Mouse (Mus musculus): Measurements from ENCODE around the gene Atn1. TPM values are rescaled to one million over a fixed set of nuclear protein-coding genes. Genes with fewer than 3 reads are reported as not detected.
"Not testable (repeated sequence)": the region's sequence is repeated elsewhere in the genome, so short reads cannot be mapped to it uniquely, and the experiment has no call there.

Atn1 gene
- total RNA-seq (2021) = 100 to 1,000 TPM; 154 to 162 TPM

DNA sequence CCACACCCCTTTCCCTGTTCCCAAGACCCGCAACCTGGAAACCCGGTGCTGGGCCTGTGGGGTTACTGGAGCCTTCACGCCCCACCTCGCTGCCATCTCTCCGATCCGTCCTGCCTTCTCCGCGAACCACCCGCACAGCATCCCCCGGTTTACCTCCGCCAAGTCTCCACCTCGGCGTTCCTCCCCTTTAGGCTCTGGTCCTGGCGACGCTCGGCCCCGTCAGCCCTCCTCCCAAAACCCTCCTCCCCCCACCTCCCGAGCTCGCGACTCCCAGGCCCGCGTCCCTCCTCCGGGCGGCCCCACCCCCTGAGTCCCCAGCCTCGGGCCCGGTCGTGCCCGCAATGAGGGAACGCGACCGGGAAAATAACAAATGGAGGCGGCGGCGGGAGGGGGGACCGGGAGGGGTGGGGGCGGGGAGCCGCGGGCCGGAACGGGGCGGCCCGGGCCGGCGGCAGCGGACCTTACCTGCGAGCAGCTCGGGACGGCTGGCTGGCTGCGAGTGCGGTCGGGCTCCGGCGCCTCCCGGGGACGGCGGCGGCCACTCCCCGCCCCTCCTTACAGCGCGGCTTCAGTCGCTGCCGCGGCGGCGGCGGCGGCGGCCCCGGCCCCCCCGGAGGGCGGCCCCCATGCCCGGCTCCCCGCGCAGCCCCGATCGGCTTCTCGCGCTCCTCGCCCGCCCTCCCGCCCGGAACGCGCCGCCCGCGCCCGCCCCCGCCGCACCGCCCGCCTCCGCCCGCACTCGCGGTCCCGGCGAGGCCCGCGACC lies at the start of gene Atn1, which contains the start of gene Gm45234:
Atn1 (minus strand) TSS at position 694 of the 765 bp plus-strand sequence.
Gm45234 (minus strand) TSS at position 191 of the 765 bp plus-strand sequence.
- peak in 1 of 2 experiments; percentile 55 for DNase-seq (ENCODE audit: low spot score in 2 of 2)
- intact Hi-C loops (cut with DNase I) = loop anchor here (5.0 kb wide), 2 partner anchors 44 to 94 kb away; partner anchors contain the start of genes Emg1, Lpcat3 and Phb2

DNA sequence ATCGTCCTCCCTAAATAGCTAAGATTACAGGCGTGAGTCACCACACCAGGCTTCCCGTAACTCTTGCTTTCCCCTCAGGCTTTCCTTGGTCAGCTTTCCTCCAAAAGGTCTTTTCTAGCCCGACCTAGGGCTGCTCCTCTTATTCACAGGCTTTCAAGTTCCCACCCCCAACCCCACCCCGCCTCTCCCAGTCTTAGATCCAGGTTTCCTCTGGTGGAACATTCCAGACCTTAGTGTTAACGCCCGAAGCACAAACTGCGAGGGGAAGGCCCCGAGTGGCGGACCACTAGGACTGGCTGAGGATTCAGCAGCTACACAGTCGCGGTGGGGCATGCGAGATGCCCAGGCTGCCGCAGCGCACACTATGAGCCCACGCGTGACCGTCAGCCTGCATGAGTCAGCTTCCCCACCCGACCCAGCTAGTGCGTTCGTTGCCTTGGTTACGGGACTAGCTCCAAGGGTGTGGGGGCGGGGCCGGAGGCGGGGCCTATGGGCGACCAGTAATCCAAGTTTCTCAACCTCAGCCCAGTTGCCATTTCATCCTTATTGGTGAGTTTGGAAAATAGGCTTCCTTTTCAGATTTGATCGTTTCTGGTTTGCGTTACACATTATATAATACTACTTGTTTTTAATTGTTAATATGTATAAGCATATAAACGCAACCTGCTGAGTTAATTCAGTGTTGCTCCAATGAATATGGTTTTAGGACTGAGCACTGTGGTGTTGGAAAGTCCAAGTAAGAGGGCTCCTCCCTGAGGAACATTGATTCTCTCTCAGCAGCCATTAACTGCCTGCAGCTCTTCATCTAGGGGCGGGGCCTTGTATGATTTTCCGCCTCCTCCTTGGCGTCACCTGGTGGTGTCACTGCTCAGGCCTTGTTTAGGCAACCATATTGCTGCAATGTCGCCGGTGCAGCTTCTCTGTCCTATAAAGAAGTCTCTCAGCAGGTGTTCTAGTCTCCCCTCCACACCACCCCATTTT lies 49.3 kb upstream of the Atn1 start:
- intact Hi-C loops (cut with DNase I) = loop anchor here (2.0 kb wide), 2 partner anchors 37 to 65 kb away; partner anchors contain the start of genes Eno2 and Grcc10
- DNase-seq (ENCODE audit: low spot score in 2 of 2) = peak; percentile 94 to 98

DNA sequence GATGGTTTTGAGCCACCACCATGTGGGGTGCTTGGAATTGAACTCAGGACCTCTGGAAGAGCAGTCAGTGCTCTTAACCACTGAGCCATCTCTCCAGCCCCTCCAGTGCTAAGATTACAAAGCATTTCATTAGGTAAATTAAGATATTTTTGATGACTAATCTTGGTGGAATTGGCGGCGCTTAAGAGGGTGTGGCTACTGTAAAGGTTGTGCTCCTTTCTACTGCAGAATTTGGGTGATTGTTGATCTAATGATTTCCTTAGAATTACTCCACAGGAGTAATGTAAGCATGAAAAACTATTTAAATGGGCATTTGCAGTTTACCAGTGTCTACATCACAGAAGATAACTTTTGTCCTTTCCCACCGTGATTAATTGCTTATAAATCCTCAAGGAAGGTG lies 48.0 kb upstream of the Atn1 start:
- intact Hi-C loops (cut with DNase I) = loop anchor here (2.0 kb wide), 2 partner anchors 36 to 64 kb away; partner anchors contain the start of genes Eno2 and Grcc10
- no peak for DNase-seq (ENCODE audit: low spot score in 2 of 2)

DNA sequence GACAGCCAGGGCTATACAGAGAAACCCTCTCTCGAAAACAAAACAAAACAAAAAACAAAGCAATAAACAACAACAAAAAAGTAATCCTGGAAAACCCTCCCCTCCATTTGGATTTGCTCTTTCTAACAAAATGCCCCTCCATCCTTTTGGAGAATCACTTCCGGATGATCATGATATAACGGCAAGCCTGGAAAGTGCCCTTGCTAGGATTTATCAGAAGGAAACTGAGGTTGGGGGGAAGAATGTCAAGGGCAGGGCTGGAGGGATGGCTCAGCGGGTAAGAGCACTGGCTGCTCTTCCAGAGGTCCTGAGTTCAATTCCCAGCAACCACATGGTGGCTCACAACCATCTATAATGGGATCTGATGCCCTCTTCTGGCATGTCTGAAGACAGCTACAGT lies 47.4 kb upstream of the Atn1 start:
- not testable (repeated sequence) for DNase-seq (ENCODE audit: low spot score in 2 of 2)
- intact Hi-C loops (cut with DNase I) = loop anchor here (2.0 kb wide), 2 partner anchors 35 to 63 kb away; partner anchors contain the start of genes Eno2 and Grcc10

DNA sequence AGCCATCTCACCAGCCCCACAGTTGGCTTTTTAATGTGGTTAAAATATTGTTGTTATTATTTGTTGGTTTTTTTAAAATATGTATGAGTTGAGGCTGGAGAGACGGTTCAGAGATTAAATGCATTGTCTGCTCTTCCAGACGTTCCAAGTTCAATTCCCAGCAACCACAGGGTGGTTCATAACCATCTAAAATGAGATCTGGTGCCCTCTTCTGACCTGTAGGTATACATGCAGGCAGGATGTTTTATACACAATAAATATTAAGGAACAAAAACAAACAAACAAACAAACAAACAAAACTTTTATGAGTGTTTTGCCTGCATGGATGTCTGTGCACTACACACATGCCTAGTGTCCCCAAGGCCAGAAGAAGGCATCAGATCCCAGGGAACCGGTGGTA lies 46.7 kb upstream of the Atn1 start:
- intact Hi-C loops (cut with DNase I) = no loop called here
- DNase-seq (ENCODE audit: low spot score in 2 of 2) = no peak

DNA sequence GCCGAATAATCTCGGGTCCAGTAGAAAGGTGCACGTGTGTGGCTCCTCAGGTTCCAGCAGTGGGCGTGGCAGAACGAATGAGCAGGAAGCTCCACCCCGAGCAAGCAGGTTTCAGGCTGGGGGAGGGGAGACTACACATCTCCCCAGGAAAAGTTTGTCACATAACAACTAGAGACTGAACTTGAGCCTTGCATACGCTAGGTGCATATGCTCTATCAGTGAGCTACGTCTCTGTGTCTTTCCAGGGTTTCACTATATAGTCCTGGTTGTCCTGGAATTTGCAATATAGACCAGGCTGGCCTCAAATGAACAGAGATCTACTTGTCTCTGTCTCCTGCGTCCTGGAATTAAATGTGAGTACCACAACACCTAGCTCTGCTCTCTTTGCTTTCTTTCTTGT lies 46.1 kb upstream of the Atn1 start:
- intact Hi-C loops (cut with DNase I); DNase-seq (ENCODE audit: low spot score in 2 of 2): not testable (repeated sequence)

DNA sequence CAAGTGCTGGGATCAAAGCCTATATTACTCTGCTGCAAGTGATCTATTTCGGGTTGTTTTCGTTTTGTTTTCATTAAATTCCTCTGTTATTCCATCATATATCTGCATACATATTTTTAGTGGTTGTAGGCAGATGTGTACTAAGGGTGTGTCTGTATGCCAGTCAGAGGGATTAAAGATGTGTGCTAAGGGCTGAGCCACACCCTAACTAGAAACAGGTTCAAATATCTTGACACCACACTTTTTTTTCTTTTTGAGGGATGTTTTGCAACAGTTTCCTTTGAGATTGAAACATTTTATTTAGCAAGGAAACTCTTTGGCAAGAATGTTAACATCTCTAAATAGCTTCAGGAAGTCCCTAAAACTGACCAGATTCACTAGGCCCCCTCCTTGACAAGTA lies 39.9 kb upstream of the Atn1 start:
- intact Hi-C loops (cut with DNase I) = no loop called here
- no peak for DNase-seq (ENCODE audit: low spot score in 2 of 2)

DNA sequence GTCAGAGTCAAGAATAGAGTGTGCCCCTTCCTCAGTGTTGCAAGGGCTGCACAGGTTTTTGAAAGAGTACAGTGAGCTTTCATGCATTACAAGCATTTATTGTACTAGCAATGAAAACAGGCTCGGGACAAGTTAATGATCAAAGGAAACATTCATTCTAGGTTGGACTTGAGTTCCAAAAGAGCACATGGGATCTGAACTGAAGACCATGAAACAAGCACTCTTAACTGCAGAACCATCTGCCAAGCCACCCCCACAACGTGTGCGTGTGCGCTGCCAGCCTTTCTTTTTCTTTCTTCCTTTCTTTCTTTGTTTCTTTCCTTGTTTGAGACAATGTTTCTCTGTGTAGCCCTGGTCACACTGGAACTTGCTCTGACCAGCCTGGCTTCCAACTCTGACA lies 39.5 kb upstream of the Atn1 start:
- DNase-seq (ENCODE audit: low spot score in 2 of 2) = no peak
- intact Hi-C loops (cut with DNase I) = no loop called here

DNA sequence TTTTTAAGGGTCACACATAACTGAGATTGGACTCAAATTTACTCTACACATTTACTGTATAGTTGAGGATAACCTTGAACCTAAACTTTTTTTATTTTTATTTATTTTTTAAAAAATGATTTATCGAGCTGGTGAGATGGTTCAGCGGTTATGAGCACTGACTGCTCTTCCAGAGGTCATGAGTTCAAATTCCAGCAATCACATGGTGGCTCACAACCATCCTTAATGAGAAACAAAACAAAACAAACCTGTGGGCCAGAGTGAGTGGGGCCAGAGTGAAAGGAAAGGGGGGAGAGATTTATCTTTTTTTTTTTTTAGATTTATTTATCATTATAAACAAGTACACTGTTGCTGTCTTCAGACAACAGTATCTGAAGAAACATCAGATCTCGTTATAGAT lies 35.6 kb upstream of the Atn1 start:
- DNase-seq (ENCODE audit: low spot score in 2 of 2) = no peak
- intact Hi-C loops (cut with DNase I) = no loop called here

DNA sequence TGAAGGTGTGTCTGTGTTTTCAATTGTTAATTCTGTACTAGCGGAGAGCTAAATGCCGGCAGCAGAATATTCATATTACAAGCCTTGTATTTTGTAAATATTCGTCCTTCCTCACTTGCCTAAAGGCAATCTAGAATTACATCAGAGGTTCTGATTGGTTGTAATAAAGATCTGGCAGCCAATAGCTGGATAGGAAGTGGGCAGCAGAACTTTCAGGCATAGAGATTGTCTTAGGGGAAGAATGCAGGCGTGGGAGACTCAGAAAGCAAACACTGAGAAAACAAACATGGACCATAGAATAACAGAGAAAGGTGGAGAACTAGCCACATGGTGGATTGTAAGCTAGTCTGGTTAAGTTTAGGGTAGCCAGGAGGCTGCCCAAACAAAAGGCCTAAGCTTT lies 33.8 kb upstream of the Atn1 start:
- no peak for DNase-seq (ENCODE audit: low spot score in 2 of 2)
- intact Hi-C loops (cut with DNase I) = no loop called here

DNA sequence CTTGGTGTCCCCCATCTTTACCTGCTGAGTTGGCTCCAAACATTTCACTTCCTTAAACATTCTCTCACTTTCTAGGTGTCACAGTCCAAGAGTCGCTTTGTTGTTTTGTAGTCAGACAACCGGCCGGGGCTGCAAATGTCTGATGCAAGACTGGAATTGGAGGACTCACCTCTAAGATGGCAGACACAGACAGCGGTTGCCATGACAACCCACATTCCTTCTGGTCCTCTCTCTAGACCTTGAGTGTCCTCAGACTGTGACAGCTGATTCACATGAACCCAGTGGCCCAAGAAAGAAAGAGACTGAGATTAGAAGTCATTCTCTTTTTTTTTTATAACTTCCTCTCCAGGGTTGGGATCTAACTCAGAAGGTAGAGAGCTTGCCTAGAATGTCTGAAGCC lies 33.2 kb upstream of the Atn1 start:
- intact Hi-C loops (cut with DNase I) = no loop called here
- no peak for DNase-seq (ENCODE audit: low spot score in 2 of 2)

DNA sequence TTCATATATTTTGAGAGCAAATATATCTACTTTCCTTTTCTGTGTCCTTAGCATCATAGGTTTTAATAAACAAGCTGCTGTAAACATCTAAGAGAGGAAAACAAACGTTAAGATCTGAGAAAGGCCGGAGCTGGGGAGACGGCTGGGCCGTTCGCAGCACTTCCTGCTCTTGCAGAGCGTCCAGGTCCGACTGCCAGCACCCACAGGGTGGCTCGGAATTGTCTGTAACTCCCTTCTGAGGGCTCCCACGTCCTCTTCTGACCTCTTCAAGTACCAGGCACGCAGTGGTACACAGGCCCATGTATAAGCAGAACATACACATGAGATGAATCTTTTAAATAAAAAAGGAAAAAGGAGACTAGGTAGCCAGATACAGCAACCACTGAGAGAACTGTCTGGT lies 31.4 kb upstream of the Atn1 start:
- intact Hi-C loops (cut with DNase I) = no loop called here
- no peak for DNase-seq (ENCODE audit: low spot score in 2 of 2)

DNA sequence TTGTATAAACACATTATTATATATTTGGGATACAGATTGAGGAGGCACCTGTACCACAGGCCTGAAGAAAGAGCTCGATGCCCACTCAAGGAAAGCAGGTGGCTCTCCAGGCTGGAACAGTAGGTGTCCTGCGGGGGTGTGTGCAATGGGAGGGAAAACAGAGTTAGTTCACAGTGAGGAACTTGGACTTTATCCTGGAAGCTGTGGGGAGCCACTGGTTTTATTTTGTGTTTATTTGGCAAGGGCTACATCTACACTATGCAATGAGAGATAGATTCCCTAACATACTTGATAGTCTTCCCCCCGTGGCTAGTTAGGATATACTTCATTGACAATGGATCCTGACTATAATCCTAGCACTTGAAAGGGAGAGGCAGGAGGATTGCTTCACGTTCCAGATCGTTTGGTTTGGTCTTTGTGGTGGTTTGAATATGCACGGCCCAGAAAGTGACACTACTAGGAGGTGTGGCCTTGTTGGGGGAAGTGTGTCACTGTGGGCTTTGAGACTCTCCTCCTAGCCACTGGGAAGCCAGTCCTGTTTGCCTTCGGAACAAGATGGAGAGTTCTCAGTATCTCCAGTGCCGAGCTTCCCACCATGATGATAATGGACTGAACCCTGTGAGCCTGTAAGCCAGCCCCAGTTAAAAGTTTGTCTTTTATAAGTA lies 30.6 kb upstream of the Atn1 start:
- intact Hi-C loops (cut with DNase I) = no loop called here
- peak in 1 of 2 experiments; percentile 69 for DNase-seq (ENCODE audit: low spot score in 2 of 2)

DNA sequence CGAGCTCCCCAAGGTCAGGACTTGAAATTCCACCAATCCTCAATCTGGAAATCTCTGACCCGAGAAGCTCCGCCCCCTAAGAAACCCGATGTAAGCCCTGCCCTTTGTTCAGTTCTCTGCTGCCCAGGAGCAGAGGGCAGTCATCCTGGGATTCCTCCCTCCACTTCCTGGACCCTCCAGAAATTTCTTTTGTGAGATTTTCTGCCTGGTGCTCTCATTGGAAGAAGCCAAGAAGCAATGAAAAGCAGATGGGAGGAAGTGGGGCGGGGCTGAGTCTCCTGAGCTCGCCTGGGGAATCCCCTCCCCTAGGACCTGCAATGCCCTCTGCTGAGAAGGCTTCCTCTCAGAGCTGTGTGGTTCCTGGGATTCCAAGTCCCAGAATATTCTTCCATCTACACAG lies 26.1 kb upstream of the Atn1 start:
- intact Hi-C loops (cut with DNase I) = no loop called here
- no peak for DNase-seq (ENCODE audit: low spot score in 2 of 2)

DNA sequence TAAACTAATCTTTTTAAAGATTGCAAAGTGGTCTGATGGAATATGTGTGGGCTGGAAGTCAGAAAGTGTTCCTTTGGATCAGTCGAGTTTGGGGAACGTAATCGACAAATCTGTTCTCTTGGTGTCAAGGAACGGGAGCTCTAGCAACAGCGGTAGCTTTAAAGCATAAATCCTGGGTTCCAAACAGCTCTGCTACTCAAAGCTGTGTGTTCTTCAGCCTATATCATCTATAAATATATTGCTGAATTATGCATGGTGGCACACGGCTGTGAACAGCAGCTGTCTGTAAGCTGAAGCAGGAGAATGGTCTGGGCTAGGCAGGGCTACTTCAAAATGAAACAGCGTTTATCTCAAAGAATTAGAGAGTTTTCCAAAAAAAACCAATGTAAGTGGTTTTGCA lies 24.6 kb upstream of the Atn1 start:
- intact Hi-C loops (cut with DNase I) = no loop called here
- peak in 1 of 2 experiments; percentile 51 for DNase-seq (ENCODE audit: low spot score in 2 of 2)

DNA sequence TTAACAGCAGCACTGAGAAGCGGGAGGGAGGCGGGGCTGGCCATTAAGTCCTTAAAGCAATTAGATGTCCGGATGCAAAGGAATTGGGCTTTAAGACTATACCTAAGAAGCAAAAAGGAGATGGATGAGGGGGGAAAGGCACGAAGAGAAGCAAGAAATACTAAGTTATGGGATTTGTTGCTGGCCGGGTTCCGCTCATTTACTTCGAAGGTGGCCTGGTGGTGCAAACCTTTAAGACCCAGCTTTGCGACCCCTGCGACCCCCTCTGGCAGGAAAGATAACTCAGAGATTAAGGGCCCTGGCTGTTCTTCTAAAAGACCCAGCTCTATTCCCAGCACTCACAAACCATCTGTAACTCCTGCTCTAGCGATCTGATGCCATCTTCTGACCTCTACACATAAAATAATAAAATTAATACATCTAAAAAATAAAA lies 23.7 kb upstream of the Atn1 start:
- DNase-seq (ENCODE audit: low spot score in 2 of 2) = no peak
- intact Hi-C loops (cut with DNase I) = no loop called here

DNA sequence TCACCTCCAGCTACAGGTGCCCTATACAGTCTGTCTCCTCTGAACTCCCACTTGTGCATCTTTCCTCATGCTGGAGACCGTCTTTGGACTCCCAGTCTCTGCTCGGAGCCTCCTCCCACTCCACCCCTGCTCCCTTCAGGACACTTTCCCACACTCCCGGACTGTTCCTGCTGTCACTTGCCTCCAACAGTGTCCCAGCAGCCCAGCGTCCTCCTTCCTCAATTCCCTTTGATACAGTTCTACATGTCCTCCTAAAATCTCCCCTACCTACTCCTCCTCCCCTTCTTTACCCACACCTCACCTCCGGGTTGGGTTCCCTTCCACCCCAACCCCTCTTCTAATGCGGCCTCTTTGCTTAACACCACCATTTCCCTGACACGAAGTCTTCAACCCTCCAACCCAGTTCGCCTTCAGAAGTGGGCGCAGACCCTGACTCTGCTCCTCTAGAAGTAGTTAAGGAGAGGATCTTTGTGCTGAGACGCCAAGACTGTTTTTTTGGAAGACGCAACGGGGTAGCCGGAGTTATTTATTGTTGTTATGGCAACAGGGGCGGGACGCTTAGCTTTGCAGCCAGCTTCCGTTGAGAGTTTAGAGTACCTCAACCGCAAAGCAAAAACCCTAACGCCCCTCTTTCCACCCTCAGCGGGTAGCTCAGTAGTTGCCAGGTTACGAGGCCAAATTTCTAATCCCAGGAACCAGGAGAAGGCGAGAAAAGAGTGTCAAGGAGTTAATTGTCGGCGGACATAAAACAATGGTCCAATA lies 23.1 kb upstream of the Atn1 start, which contains the start of gene Lrrc23:
Lrrc23 (minus strand) TSS at position 506 of the 762 bp plus-strand sequence.
- no peak for DNase-seq (ENCODE audit: low spot score in 2 of 2)
- intact Hi-C loops (cut with DNase I) = no loop called here

DNA sequence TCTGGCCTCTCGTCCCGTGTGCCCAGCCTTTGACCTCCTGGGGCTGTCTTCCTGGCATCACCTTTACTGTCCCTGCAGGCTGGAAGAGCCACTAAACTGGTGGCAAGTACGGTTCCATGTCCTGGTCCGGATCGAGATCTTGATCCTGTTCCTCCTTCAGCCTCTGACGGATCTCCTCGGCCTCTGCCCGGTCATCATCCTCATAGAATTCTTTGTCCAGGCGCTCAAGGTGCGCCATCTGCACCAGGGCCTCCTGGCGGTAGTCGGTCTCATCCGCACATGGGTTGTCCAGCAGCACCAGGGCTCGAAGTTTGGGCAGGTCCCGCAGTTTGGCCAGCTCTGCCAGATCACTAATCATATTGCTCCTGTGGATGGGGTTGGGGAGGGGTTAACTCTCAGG lies 14.2 kb upstream of the Atn1 start:
- no peak for DNase-seq (ENCODE audit: low spot score in 2 of 2)

DNA sequence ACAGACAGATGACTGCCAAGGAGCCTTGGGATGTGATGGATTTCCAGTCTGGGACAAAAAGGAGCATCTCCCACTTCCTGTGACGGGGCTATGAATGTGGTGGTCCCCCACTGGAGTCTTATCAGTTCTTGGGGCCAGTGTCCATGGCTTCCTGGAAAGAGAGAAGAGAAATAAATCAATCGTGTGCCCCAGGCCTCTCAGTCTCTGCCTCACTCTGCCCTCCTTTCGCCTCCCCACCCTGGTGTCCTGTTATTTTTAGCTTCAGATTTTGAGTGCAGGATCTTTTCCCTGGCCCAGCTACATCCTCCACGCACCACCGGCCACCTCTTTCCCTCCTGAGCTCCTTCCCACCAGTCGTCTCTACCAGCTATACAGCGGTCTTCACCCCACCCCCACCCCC lies 13.7 kb upstream of the Atn1 start:
- intact Hi-C loops (cut with DNase I) = no loop called here
- DNase-seq (ENCODE audit: low spot score in 2 of 2) = no peak

More for the DNA sequence above, 14.2 kb upstream of the Atn1 start:
- intact Hi-C loops (cut with DNase I) = no loop called here
